Mouse (Mus musculus) ES-Bruce4 (cell line): Measurements from ENCODE around the gene Olfm4. TPM values are rescaled to one million over a fixed set of nuclear protein-coding genes. Genes with fewer than 3 reads are reported as not detected.

Experiments used
- H3K27ac ChIP-seq: 2 replicates; pipeline ENCODE4 v1.5.1; 2012; ENCODE audit warnings: low read length, inconsistent platforms; ENCODE audit not compliant: insufficient read depth
- H3K27me3 ChIP-seq: 2 replicates; pipeline ENCODE4 v1.6.1; 2012; ENCODE audit warnings: mild to moderate bottlenecking, low read length, inconsistent platforms; ENCODE audit not compliant: control insufficient read depth, poor library complexity, insufficient read depth, severe bottlenecking
- H3K36me3 ChIP-seq: 2 replicates; pipeline ENCODE4 v1.6.1; 2012; ENCODE audit warnings: inconsistent platforms, mild to moderate bottlenecking, low read length, moderate library complexity; ENCODE audit not compliant: control insufficient read depth, poor library complexity, insufficient read depth, severe bottlenecking
- H3K4me1 ChIP-seq: one replicate; pipeline ENCODE4 v1.8.1; 2011; ENCODE audit warnings: low read length; ENCODE audit not compliant: control insufficient read depth, insufficient read depth
- H3K4me3 ChIP-seq: 2 replicates; pipeline ENCODE4 v1.5.1; 2011; ENCODE audit warnings: low read depth, mild to moderate bottlenecking, low read length
- H3K9ac ChIP-seq: 2 replicates; pipeline ENCODE4 v1.6.1; 2012; ENCODE audit warnings: low read depth, mild to moderate bottlenecking, inconsistent platforms; ENCODE audit not compliant: poor library complexity, severe bottlenecking
- H3K9me3 ChIP-seq: replicated peaks from 2 replicates; pipeline ENCODE4 v1.6.1; 2012; ENCODE audit warnings: mild to moderate bottlenecking, low read length, inconsistent platforms; ENCODE audit not compliant: control insufficient read depth, poor library complexity, insufficient read depth, severe bottlenecking
- CTCF ChIP-seq: IDR thresholded peaks from one replicate; pipeline ENCODE4 v1.8.1; 2011; ENCODE audit warnings: low read depth, low read length
- EP300 ChIP-seq: IDR thresholded peaks from 2 replicates; pipeline ENCODE4 v1.6.1; 2011; ENCODE audit warnings: low read depth, low read length; ENCODE audit not compliant: insufficient read depth
- POLR2A ChIP-seq: IDR thresholded peaks from one replicate; pipeline ENCODE4 v1.8.1; 2011; ENCODE audit warnings: low read length; ENCODE audit not compliant: insufficient read depth
- polyA plus RNA-seq: library from polyadenylated mRNA; stranded (reverse); fragments of >200 nt; gene quantifications from 2 replicates; pipeline ENCODE4 v1.2.4, GENCODE M21; 2011; ENCODE audit warnings: low read depth; ENCODE audit not compliant: missing spikeins, insufficient read depth, insufficient read length

Olfm4 gene
- polyA plus RNA-seq: not detected in 2 replicates

- no peak within 1 kb of the TSS for H3K4me3 ChIP-seq
- no peak within 1 kb of the TSS for H3K27ac ChIP-seq
- no peak for TF ChIP-seq EP300
- no peak for TF ChIP-seq CTCF
- no peak for TF ChIP-seq POLR2A
Observed at GRCm38 (mm10) chr14:79983781-79984180, at the start of gene Olfm4. Gene Olfm4, plus strand, starts transcription at chr14:79984081.

GRCm38 (mm10) chr14:79934426-79934825, 49.5 kb upstream of the Olfm4 start:
- no peak overlapping the region for H3K27ac ChIP-seq
- H3K4me1 ChIP-seq: no peaks in the 10 kb centered on the region
- TF ChIP-seq CTCF: no peak
- TF ChIP-seq POLR2A: no peak
- TF ChIP-seq EP300: no peak

More at GRCm38 (mm10) chr14:79983781-79984180, at the start of gene Olfm4:
- no peaks in the 10 kb centered on the region for H3K4me1 ChIP-seq
- H3K9ac ChIP-seq: no peak within 1 kb of the TSS
- H3K9me3 ChIP-seq: no peaks in the 10 kb centered on the region
- no peaks in the 10 kb centered on the region for H3K27me3 ChIP-seq
- H3K36me3 ChIP-seq: no peaks in the 10 kb centered on the region

DNA sequence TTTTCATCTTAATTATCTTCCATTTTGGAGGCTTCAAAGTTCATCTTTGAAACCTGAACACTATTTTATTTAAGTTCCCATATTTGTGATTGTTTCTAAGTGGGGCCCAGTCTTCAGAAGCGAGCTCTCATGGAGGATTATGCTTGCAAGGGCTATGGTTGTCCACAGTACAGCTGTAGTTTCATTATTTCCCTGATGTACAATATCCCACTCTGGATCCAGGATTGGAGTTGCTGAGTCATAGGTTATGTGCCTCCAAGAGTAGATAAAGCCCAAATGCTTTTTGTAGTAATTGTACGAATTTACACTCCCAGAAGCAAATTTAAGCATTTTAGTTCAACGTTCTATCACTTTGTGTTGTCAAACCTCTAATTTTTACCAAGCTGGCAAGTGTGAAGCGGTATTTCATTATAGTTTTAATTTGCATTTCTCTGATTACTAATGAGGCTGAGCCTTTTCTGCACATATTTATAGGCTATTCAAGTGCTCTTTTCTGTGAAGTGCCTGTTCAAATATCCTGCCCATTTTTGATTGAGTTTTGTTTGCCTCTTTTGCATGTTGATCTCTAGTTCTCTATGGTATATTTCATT, 46.9 kb upstream of the Olfm4 start:
- no peaks in the 10 kb centered on the region for H3K9me3 ChIP-seq
- no peaks in the 10 kb centered on the region for H3K27me3 ChIP-seq
- H3K4me1 ChIP-seq: no peaks in the 10 kb centered on the region
- H3K27ac ChIP-seq: no peak overlapping the region
- no peaks in the 10 kb centered on the region for H3K36me3 ChIP-seq
- H3K9ac ChIP-seq: no peak overlapping the region
- no peak overlapping the region for H3K4me3 ChIP-seq
- TF ChIP-seq POLR2A (no peak), CTCF (no peak), EP300 (no peak)

More at GRCm38 (mm10) chr14:79934426-79934825, 49.5 kb upstream of the Olfm4 start:
- Histone ChIP-seq H3K4me3 (no peak overlapping the region), H3K36me3 (no peaks in the 10 kb centered on the region), H3K9me3 (no peaks in the 10 kb centered on the region), H3K9ac (no peak overlapping the region), H3K27me3 (no peaks in the 10 kb centered on the region)

DNA sequence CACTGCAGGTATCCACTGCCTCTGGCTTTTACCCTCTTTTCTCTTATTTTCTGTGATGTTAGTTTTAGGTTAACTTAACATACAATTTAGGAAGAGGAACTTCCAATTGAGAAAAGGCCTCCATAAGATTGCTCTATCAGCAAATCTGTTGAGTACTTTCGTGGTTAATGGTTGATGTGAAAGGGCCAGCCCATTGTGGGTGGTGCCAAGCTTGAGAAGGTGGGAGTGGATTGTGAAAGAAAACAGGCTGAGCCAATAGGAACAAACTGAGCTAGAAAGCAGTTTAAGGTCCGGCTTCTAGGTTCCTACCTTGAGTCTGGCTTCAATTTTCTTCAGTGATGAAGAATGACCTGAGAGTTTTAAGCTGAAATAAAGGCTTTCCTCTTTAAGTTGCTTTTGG, 38.0 kb upstream of the Olfm4 start:
- H3K27me3 ChIP-seq: no peaks in the 10 kb centered on the region
- H3K4me1 ChIP-seq: no peaks in the 10 kb centered on the region
- H3K4me3 ChIP-seq: no peak overlapping the region
- H3K27ac ChIP-seq: no peak overlapping the region
- no peaks in the 10 kb centered on the region for H3K9me3 ChIP-seq
- no peak overlapping the region for H3K9ac ChIP-seq
- no peaks in the 10 kb centered on the region for H3K36me3 ChIP-seq
- no peak for TF ChIP-seq POLR2A
- TF ChIP-seq EP300: no peak
- no peak for TF ChIP-seq CTCF

DNA sequence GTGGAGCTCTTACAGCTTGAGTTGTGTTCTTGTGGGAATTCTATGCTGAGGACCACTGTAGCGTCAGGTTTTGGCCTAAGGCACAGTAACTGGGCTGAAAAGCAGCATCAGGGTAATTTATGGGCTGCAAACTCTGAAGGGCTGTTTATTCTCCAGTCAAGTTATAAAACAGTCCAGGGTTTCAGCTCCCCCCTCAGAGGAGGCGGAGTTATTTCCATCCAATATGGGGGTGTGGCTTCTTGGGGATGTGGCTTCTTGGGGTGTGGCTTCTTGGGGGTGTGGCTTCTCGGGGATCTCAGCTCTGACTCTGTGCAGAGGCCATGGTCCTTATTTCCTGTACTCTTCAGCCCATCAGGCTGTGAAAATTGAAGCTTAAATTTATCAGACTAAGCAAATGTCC, 28.2 kb upstream of the Olfm4 start:
- no peaks in the 10 kb centered on the region for H3K36me3 ChIP-seq
- TF ChIP-seq CTCF (no peak), POLR2A (no peak), EP300 (no peak)
- H3K27ac ChIP-seq: no peak overlapping the region
- no peaks in the 10 kb centered on the region for H3K4me1 ChIP-seq
- H3K27me3 ChIP-seq: no peaks in the 10 kb centered on the region
- no peaks in the 10 kb centered on the region for H3K9me3 ChIP-seq
- no peak overlapping the region for H3K9ac ChIP-seq
- no peak overlapping the region for H3K4me3 ChIP-seq

DNA sequence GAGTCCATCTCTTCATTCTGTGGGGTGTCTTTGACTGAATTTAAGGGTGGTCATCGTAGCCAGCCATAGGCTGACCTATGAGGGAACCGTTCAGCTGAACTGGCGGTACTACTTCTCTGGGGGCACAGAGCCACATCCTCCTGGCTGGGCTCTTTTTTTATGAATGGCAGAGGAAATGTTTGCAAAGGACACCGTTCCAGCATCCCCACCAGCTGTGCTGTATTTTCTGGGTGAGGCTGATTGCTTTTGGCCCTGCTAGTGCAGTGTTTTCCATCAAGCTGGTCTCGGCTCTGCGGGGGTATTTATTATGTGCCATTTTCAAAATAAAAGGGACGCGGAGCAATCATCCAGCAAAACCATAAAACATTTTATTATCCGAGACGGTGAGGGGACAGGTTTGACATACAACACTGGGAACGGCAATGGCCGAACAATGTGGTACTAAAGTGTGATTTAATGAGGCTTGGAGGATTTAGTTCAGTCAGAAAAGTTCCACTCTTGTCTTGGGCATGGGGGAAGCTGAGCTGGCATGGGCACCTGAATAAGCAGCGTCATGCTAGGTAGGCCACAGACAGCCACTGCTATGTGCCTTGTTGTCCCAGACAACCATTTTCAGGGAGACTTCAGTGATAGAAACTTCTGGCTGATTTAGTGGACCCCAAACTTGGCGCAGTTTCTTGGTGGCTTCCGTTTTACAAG, 25.9 kb upstream of the Olfm4 start:
- Histone ChIP-seq H3K4me3 (no peak overlapping the region), H3K27ac (no peak overlapping the region), H3K27me3 (no peaks in the 10 kb centered on the region; the same call in 1 of the 2 replicates), H3K9me3 (no peaks in the 10 kb centered on the region), H3K4me1 (no peaks in the 10 kb centered on the region), H3K36me3 (no peaks in the 10 kb centered on the region), H3K9ac (no peak overlapping the region)
- TF ChIP-seq CTCF (no peak), POLR2A (no peak), EP300 (no peak)
